Mouse (Mus musculus) stomach, embryonic 16.5 days (tissue): ENCODE measurements around the gene Bcas2. TPM values are rescaled to one million over a fixed set of nuclear protein-coding genes. Genes with fewer than 3 reads are reported as not detected.

Source experiments
- ATAC-seq: fragments of 200-750 bp; cut with Nextera tagmentation; 2 replicates; pipeline ENCODE4 v1.8.0; 2017; ENCODE audit warnings: moderate number of reproducible peaks, moderate TSS enrichment; ENCODE audit not compliant: insufficient read depth, low FRiP score
- H3K27ac ChIP-seq: fragments of 300-500 bp; sonication (generic); 2 replicates; pipeline ENCODE4 v1.5.1; 2014; ENCODE audit warnings: low read length
- H3K27me3 ChIP-seq: fragments of 300-500 bp; sonication (generic); 2 replicates; pipeline ENCODE4 v1.6.1; 2014; ENCODE audit warnings: low read length, control low read depth, mixed read lengths; ENCODE audit not compliant: control insufficient read depth, insufficient read depth
- H3K36me3 ChIP-seq: fragments of 300-500 bp; sonication (generic); 2 replicates; pipeline ENCODE4 v1.6.1; 2014; ENCODE audit warnings: low read length; ENCODE audit not compliant: control insufficient read depth, insufficient read depth
- H3K4me1 ChIP-seq: fragments of 300-500 bp; sonication (generic); 2 replicates; pipeline ENCODE4 v1.6.1; 2014; ENCODE audit warnings: low read length, control low read depth, mixed read lengths; ENCODE audit not compliant: control insufficient read depth, insufficient read depth
- H3K4me2 ChIP-seq: fragments of 300-500 bp; sonication (generic); 2 replicates; pipeline ENCODE4 v1.6.1; 2014; ENCODE audit warnings: low read depth, low read length, mixed read lengths
- H3K4me3 ChIP-seq: fragments of 300-500 bp; sonication (generic); replicated peaks from 2 replicates; pipeline ENCODE4 v1.5.1; 2014; ENCODE audit warnings: mild to moderate bottlenecking, low read length
- H3K9ac ChIP-seq: fragments of 300-500 bp; sonication (generic); 2 replicates; pipeline ENCODE4 v1.6.1; 2014; ENCODE audit warnings: low read length
- H3K9me3 ChIP-seq: fragments of 300-500 bp; sonication (generic); replicated peaks from 2 replicates; pipeline ENCODE4 v1.6.1; 2016; ENCODE audit warnings: low read length, control low read depth; ENCODE audit not compliant: control insufficient read depth
- WGBS: fragments of 180-500 bp; shearing (Covaris S2); extraction: QIAGEN DNeasy Blood & Tissue Kit; methylation state at CpG from one replicate; pipeline ENCODE4 v1.1.7; 2014; 5-methylcytosine and 5-hydroxymethylcytosine counted together
- polyA plus RNA-seq: library from polyadenylated mRNA; unstranded; fragments of >200 nt; fragmentation: Nextera tagmentation; extraction: Ambion mirVana; gene quantifications from 2 replicates; pipeline ENCODE4 v1.2.1, GENCODE M21; 2015

Bcas2 gene
- polyA plus RNA-seq, 1 experiment from 2014 or later, result 186 TPM

GRCm38 (mm10) chr3:103203554-103203953 lies 32.1 kb downstream of the Bcas2 start:
- H3K4me3 ChIP-seq, result no peak overlapping the region
- no peak overlapping the region for H3K4me2 ChIP-seq
- H3K27me3 ChIP-seq, result no peaks in the 10 kb centered on the region
- H3K9me3 ChIP-seq, result no peaks in the 10 kb centered on the region
- 88% methylated on average over 1 of the region's 1 CpGs for WGBS
- no peaks in the 10 kb centered on the region for H3K4me1 ChIP-seq
- H3K27ac ChIP-seq, result no peak overlapping the region
- no peak for ATAC-seq
- H3K36me3 ChIP-seq, result no peaks in the 10 kb centered on the region
- H3K9ac ChIP-seq, result no peak overlapping the region

- no peaks in the 10 kb centered on the region for H3K9me3 ChIP-seq
- H3K4me2 ChIP-seq, result no peak overlapping the region
- no peak overlapping the region for H3K4me3 ChIP-seq
- no peaks in the 10 kb centered on the region for H3K27me3 ChIP-seq
- H3K4me1 ChIP-seq, result no peaks in the 10 kb centered on the region
- H3K9ac ChIP-seq, result no peak overlapping the region
- no peak overlapping the region for H3K27ac ChIP-seq
- 87% methylated on average over 3 of the region's 3 CpGs for WGBS
- no peak for ATAC-seq
- H3K36me3 ChIP-seq, result no peaks in the 10 kb centered on the region
These were observed 33.0 kb downstream of the Bcas2 start for GRCm38 (mm10) chr3:103204445-103204844.

- H3K9ac ChIP-seq, result no peak overlapping the region
- no peak overlapping the region for H3K4me2 ChIP-seq
- WGBS, result 83% methylated on average over 6 of the region's 6 CpGs
- H3K36me3 ChIP-seq, result no peaks in the 10 kb centered on the region
- H3K27me3 ChIP-seq, result no peaks in the 10 kb centered on the region
- H3K9me3 ChIP-seq, result no peaks in the 10 kb centered on the region
- H3K4me3 ChIP-seq, result no peak overlapping the region
- H3K27ac ChIP-seq, result no peak overlapping the region
- ATAC-seq, result no peak
- H3K4me1 ChIP-seq, result no peaks in the 10 kb centered on the region
These were observed 34.9 kb downstream of the Bcas2 start for GRCm38 (mm10) chr3:103206393-103206792.

- Histone ChIP-seq H3K36me3 (no peaks in the 10 kb centered on the region), H3K9ac (no peak overlapping the region), H3K4me1 (no peaks in the 10 kb centered on the region), H3K9me3 (no peaks in the 10 kb centered on the region), H3K27ac (no peak overlapping the region), H3K4me3 (no peak overlapping the region), H3K27me3 (no peaks in the 10 kb centered on the region), H3K4me2 (no peak overlapping the region)
- ATAC-seq, result no peak
- 52% methylated on average over 5 of the region's 5 CpGs for WGBS
These were observed 36.3 kb downstream of the Bcas2 start for GRCm38 (mm10) chr3:103207749-103208148.

GRCm38 (mm10) chr3:103208237-103208636 lies 36.8 kb downstream of the Bcas2 start:
- Histone ChIP-seq H3K4me3 (no peak overlapping the region), H3K9me3 (no peaks in the 10 kb centered on the region), H3K9ac (no peak overlapping the region), H3K27ac (no peak overlapping the region), H3K36me3 (no peaks in the 10 kb centered on the region), H3K4me1 (no peaks in the 10 kb centered on the region), H3K4me2 (no peak overlapping the region), H3K27me3 (no peaks in the 10 kb centered on the region)
- WGBS, result 66% methylated on average over 2 of the region's 2 CpGs
- ATAC-seq, result no peak

GRCm38 (mm10) chr3:103211101-103211500 lies 39.6 kb downstream of the Bcas2 start:
- Histone ChIP-seq H3K4me3 (no peak overlapping the region), H3K9ac (no peak overlapping the region), H3K4me1 (no peaks in the 10 kb centered on the region), H3K9me3 (no peaks in the 10 kb centered on the region), H3K4me2 (no peak overlapping the region), H3K36me3 (no peaks in the 10 kb centered on the region), H3K27me3 (no peaks in the 10 kb centered on the region), H3K27ac (no peak overlapping the region)
- WGBS, result 68% methylated on average over 2 of the region's 2 CpGs
- no peak for ATAC-seq

GRCm38 (mm10) chr3:103212142-103212541 lies 40.7 kb downstream of the Bcas2 start:
- no peak overlapping the region for H3K9ac ChIP-seq
- WGBS, result 66% methylated on average over 1 of the region's 1 CpGs
- H3K4me1 ChIP-seq, result no peaks in the 10 kb centered on the region
- no peaks in the 10 kb centered on the region for H3K36me3 ChIP-seq
- ATAC-seq, result no peak
- no peak overlapping the region for H3K4me3 ChIP-seq
- H3K27ac ChIP-seq, result no peak overlapping the region
- no peaks in the 10 kb centered on the region for H3K27me3 ChIP-seq
- no peak overlapping the region for H3K4me2 ChIP-seq
- H3K9me3 ChIP-seq, result no peaks in the 10 kb centered on the region

- H3K27me3 ChIP-seq, result no peaks in the 10 kb centered on the region
- no peak overlapping the region for H3K9ac ChIP-seq
- no peaks in the 10 kb centered on the region for H3K4me1 ChIP-seq
- ATAC-seq, result no peak
- no peak overlapping the region for H3K4me2 ChIP-seq
- no peaks in the 10 kb centered on the region for H3K9me3 ChIP-seq
- H3K4me3 ChIP-seq, result no peak overlapping the region
- H3K36me3 ChIP-seq, result no peaks in the 10 kb centered on the region
- WGBS, result 64% methylated on average over 5 of the region's 5 CpGs
- H3K27ac ChIP-seq, result no peak overlapping the region
These were observed 42.1 kb downstream of the Bcas2 start for GRCm38 (mm10) chr3:103213537-103213936.

GRCm38 (mm10) chr3:103214593-103215285 lies 43.3 kb downstream of the Bcas2 start:
- no peak for ATAC-seq
- no peaks in the 10 kb centered on the region for H3K4me1 ChIP-seq
- 79% methylated on average over 8 of the region's 8 CpGs for WGBS
- H3K27me3 ChIP-seq, result no peaks in the 10 kb centered on the region
- no peak overlapping the region for H3K4me3 ChIP-seq
- no peaks in the 10 kb centered on the region for H3K36me3 ChIP-seq
- H3K9me3 ChIP-seq, result no peaks in the 10 kb centered on the region
- H3K27ac ChIP-seq, result no peak overlapping the region
- no peak overlapping the region for H3K4me2 ChIP-seq
- H3K9ac ChIP-seq, result no peak overlapping the region
